Mouse (Mus musculus): ENCODE data around the gene Fgf22. TPM values are rescaled to one million over a fixed set of nuclear protein-coding genes. Genes with fewer than 3 reads are reported as not detected.
A peak's percentile ranks its signal among the peaks of the same experiment; 100 is the strongest.

The Fgf22 gene
- not detected in 2 replicates for polyA plus RNA-seq (2012; rRNA removed)

- H3K27me3 ChIP-seq (ENCODE audit: control insufficient read depth, insufficient read depth, low read length), result no peaks in the 10 kb centered on the region
- no peak within 1 kb of the TSS for H3K27ac ChIP-seq (ENCODE audit: insufficient read depth, low read depth, low read length)
- H3K36me3 ChIP-seq (ENCODE audit: control insufficient read depth, insufficient read depth, low read length), result peaks cover 25% of the 10 kb centered on the region
- peak within 1 kb of the TSS; percentile 35 for H3K4me3 ChIP-seq (ENCODE audit: low read depth, low read length)
- H3K4me1 ChIP-seq (ENCODE audit: control insufficient read depth, insufficient read depth, insufficient read length, low read length), result peaks cover 3% of the 10 kb centered on the region
- WGBS, result 6% methylated on average over 36 of the region's 36 CpGs
- no peak for TF ChIP-seq CTCF (IDR thresholded peaks at IDR 0.05; ENCODE audit: extremely low read depth, insufficient read length, insufficient replicate concordance, low read depth, low read length)
- no peak for TF ChIP-seq POLR2A (IDR thresholded peaks at IDR 0.05; ENCODE audit: low read depth, low read length)
Observed at GRCm38 (mm10) chr10:79754856-79755516, at the start of gene Fgf22. Fgf22 (plus strand) TSS chr10:79755076.

GRCm38 (mm10) chr10:79705951-79706350 lies 48.9 kb upstream of the Fgf22 start:
- WGBS, result 48% methylated on average over 5 of the region's 5 CpGs
- no peak for TF ChIP-seq POLR2A (IDR thresholded peaks at IDR 0.05; ENCODE audit: low read depth, low read length)
- TF ChIP-seq CTCF (IDR thresholded peaks at IDR 0.05; ENCODE audit: extremely low read depth, insufficient read length, insufficient replicate concordance, low read depth, low read length), result no peak
- peak overlapping the region; percentile 93; the same call in 1 of the 2 replicates for H3K4me3 ChIP-seq (ENCODE audit: low read depth, low read length)
- peaks cover 43% of the 10 kb centered on the region for H3K4me1 ChIP-seq (ENCODE audit: control insufficient read depth, insufficient read depth, insufficient read length, low read length)
- H3K27me3 ChIP-seq (ENCODE audit: control insufficient read depth, insufficient read depth, low read length), result no peaks in the 10 kb centered on the region
- peaks cover 26% of the 10 kb centered on the region for H3K36me3 ChIP-seq (ENCODE audit: control insufficient read depth, insufficient read depth, low read length)
- no peak overlapping the region for H3K27ac ChIP-seq (ENCODE audit: insufficient read depth, low read depth, low read length)

DNA sequence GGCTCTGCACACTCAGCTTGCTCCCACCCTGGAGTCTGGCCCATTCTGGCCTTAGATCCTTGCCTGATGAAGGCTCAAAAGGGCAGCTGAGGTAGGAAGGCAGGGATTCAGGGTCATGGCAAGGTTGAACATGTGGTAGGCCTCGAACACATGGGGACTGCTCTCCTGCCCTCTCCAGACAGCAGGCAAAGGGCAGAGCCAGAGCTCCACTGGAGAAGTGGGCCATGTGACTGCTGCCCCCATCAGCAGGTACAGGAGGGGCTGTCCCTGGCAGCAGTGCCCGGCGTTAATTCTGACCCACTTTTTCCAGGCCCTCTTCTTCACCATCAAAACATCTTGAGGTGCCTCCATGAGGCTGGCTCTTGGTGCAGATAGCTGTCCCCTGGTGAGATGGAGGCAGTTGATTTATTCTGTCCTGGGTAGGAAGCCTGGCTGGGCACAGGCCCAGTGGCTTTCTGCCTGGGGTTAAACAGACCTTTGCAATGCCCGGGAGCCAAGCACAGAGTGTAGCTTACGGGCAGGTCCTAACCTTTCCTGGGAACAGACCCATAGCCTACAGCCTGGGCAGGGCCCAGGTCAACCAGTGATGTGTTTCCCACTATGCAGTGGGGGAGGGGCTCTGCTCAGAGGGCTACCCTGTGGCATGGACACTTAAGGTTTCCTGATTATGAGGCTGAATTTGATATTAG lies 48.3 kb upstream of the Fgf22 start:
- H3K27me3 ChIP-seq (ENCODE audit: control insufficient read depth, insufficient read depth, low read length), result no peaks in the 10 kb centered on the region
- 46% methylated on average over 5 of the region's 5 CpGs for WGBS
- H3K4me1 ChIP-seq (ENCODE audit: control insufficient read depth, insufficient read depth, insufficient read length, low read length), result peaks cover 37% of the 10 kb centered on the region
- H3K4me3 ChIP-seq (ENCODE audit: low read depth, low read length), result peak overlapping the region; percentile 93; the same call in 1 of the 2 replicates
- H3K27ac ChIP-seq (ENCODE audit: insufficient read depth, low read depth, low read length), result no peak overlapping the region
- peaks cover 32% of the 10 kb centered on the region for H3K36me3 ChIP-seq (ENCODE audit: control insufficient read depth, insufficient read depth, low read length)
- TF ChIP-seq CTCF (IDR thresholded peaks at IDR 0.05; ENCODE audit: extremely low read depth, insufficient read length, insufficient replicate concordance, low read depth, low read length) (no peak), POLR2A (IDR thresholded peaks at IDR 0.05; ENCODE audit: low read depth, low read length) (no peak)

GRCm38 (mm10) chr10:79707162-79707561 lies 47.7 kb upstream of the Fgf22 start:
- TF ChIP-seq CTCF (IDR thresholded peaks at IDR 0.05; ENCODE audit: extremely low read depth, insufficient read length, insufficient replicate concordance, low read depth, low read length) (no peak), POLR2A (IDR thresholded peaks at IDR 0.05; ENCODE audit: low read depth, low read length) (no peak)
- WGBS, result 52% methylated on average over 1 of the region's 1 CpGs
- peaks cover 38% of the 10 kb centered on the region for H3K36me3 ChIP-seq (ENCODE audit: control insufficient read depth, insufficient read depth, low read length)
- H3K4me1 ChIP-seq (ENCODE audit: control insufficient read depth, insufficient read depth, insufficient read length, low read length), result peaks cover 35% of the 10 kb centered on the region
- no peaks in the 10 kb centered on the region for H3K27me3 ChIP-seq (ENCODE audit: control insufficient read depth, insufficient read depth, low read length)
- H3K27ac ChIP-seq (ENCODE audit: insufficient read depth, low read depth, low read length), result no peak overlapping the region
- no peak overlapping the region for H3K4me3 ChIP-seq (ENCODE audit: low read depth, low read length)

DNA sequence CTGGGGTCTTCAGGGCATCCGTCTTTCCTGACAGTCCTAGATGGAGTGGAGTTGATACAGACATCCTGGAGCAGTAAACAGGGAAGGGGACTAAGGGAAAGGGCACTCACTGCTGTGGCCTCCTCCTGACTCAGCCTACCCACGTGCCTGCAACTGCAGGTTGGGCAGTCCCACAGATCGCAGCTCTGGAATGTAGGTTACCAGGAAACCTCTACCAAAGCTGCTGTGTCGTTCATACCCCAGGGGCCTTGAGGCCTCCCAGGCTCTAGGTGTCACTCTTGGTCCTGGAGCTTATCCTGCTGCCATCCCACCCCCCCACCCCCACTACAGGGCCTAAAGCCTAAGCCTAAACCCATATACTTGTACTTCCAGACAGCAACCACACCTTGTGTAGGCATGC lies 47.1 kb upstream of the Fgf22 start:
- Histone ChIP-seq H3K4me1 (ENCODE audit: control insufficient read depth, insufficient read depth, insufficient read length, low read length) (peaks cover 35% of the 10 kb centered on the region), H3K27ac (ENCODE audit: insufficient read depth, low read depth, low read length) (no peak overlapping the region), H3K36me3 (ENCODE audit: control insufficient read depth, insufficient read depth, low read length) (peaks cover 38% of the 10 kb centered on the region), H3K4me3 (ENCODE audit: low read depth, low read length) (no peak overlapping the region), H3K27me3 (ENCODE audit: control insufficient read depth, insufficient read depth, low read length) (no peaks in the 10 kb centered on the region)
- WGBS, result 41% methylated on average over 4 of the region's 4 CpGs
- TF ChIP-seq CTCF (IDR thresholded peaks at IDR 0.05; ENCODE audit: extremely low read depth, insufficient read length, insufficient replicate concordance, low read depth, low read length), result no peak
- no peak for TF ChIP-seq POLR2A (IDR thresholded peaks at IDR 0.05; ENCODE audit: low read depth, low read length)

DNA sequence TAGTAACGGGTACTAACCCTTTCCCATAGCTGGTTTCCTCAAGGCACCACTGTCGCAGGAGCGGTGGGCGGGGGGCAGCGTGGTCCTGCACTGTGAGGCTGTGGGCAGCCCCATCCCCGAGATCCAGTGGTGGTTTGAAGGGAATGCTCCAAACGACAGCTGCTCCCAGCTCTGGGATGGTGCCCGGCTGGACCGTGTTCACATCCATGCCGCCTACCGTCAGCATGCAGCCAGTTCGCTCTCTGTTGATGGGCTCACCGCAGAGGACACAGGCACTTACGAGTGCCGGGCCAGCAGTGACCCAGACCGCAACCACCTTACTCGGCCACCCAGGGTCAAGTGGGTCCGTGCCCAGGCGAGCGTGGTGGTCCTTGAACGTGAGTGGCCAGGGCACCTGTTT lies 46.2 kb upstream of the Fgf22 start:
- 76% methylated on average over 21 of the region's 21 CpGs for WGBS
- peaks cover 35% of the 10 kb centered on the region for H3K4me1 ChIP-seq (ENCODE audit: control insufficient read depth, insufficient read depth, insufficient read length, low read length)
- peaks cover 38% of the 10 kb centered on the region for H3K36me3 ChIP-seq (ENCODE audit: control insufficient read depth, insufficient read depth, low read length)
- no peak overlapping the region for H3K27ac ChIP-seq (ENCODE audit: insufficient read depth, low read depth, low read length)
- TF ChIP-seq CTCF (IDR thresholded peaks at IDR 0.05; ENCODE audit: extremely low read depth, insufficient read length, insufficient replicate concordance, low read depth, low read length), result no peak
- no peak for TF ChIP-seq POLR2A (IDR thresholded peaks at IDR 0.05; ENCODE audit: low read depth, low read length)
- H3K4me3 ChIP-seq (ENCODE audit: low read depth, low read length), result no peak overlapping the region
- no peaks in the 10 kb centered on the region for H3K27me3 ChIP-seq (ENCODE audit: control insufficient read depth, insufficient read depth, low read length)

- TF ChIP-seq CTCF (IDR thresholded peaks at IDR 0.05; ENCODE audit: extremely low read depth, insufficient read length, insufficient replicate concordance, low read depth, low read length), result no peak
- TF ChIP-seq POLR2A (IDR thresholded peaks at IDR 0.05; ENCODE audit: low read depth, low read length), result no peak
- no peak overlapping the region for H3K4me3 ChIP-seq (ENCODE audit: low read depth, low read length)
- H3K36me3 ChIP-seq (ENCODE audit: control insufficient read depth, insufficient read depth, low read length), result peaks cover 38% of the 10 kb centered on the region
- WGBS, result 44% methylated on average over 7 of the region's 7 CpGs
- no peak overlapping the region for H3K27ac ChIP-seq (ENCODE audit: insufficient read depth, low read depth, low read length)
- no peaks in the 10 kb centered on the region for H3K27me3 ChIP-seq (ENCODE audit: control insufficient read depth, insufficient read depth, low read length)
- H3K4me1 ChIP-seq (ENCODE audit: control insufficient read depth, insufficient read depth, insufficient read length, low read length), result peaks cover 35% of the 10 kb centered on the region
Observed at GRCm38 (mm10) chr10:79709307-79709706, 45.6 kb upstream of the Fgf22 start.

Measured in small intestine, adult 2 months (tissue).